Mouse (Mus musculus): ENCODE data around the gene Majin.

Gene Majin

DNA sequence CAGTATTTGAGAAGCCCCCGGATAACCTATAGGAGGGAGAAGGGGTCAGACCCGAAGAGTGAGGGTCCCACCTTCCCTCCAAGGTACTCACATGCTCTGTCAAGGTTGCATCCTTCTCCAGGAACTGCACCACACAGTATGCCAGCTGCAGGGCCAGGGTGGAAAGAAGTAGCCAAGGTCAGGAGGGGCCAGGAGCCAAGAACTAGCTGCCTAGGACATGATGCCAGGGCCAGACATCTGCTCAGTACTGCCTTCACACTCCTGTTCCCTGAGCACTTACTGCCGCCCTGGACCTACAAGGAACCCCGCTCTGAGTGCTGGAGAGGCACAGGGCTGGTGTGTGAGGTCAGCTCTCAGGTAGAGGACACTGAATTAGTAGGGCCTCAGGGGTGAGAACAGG, 46.2 kb downstream of the Majin start:
- no peak for DNase-seq

DNA sequence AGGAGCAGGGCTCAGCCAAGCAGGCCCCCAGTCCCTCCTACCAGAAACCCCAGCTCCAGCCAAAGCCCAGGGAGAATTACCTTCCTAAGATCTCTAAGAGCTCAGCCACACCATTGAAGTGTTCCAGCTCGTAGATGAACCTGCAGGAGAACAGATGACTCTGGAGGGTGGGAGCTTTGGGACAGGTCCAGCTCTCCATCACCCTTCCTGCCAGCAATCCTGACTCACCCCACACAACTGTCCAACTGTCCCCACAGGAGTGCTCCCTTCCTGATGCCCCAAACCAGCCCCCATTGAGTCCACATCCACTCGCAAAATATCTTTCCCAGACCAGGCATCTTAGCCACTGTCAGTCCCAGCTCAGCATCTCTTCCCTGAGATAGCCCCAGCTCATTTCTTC, 46.8 kb downstream of the Majin start:
- no peak for DNase-seq

DNA sequence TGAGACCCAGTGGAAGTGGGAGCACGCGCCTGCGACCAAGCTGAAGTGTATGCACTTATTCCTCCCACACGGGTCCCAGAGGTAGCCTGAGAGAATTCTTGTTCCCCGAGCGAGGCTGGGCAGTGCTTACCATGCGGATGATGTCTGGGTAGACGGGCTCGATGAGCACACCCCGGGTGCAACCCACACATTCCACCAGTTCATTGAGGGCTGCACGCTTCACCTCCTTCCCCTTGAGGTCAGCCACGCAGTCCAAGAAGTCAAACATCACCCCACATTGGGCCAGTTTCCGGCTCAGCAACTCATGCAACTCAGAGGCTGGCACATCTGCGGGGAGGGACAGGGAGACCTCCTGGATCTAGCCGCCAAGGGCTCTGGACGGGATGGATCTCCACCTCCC, 49.5 kb downstream of the Majin start:
- DNase-seq: no peak

- no peak for DNase-seq
Measured at GRCm38 (mm10) chr19:6234337-6235083, 50.3 kb downstream of the Majin start.

- DNase-seq: peak; percentile 99
Measured at GRCm38 (mm10) chr19:6235084-6236052, 51.2 kb downstream of the Majin start, which contains the start of gene Ppp2r5b. Gene Ppp2r5b (minus strand): TSS chr19:6235872.

- DNase-seq: peak; percentile 88
Measured at GRCm38 (mm10) chr19:6236053-6236441, 51.9 kb downstream of the Majin start.

GRCm38 (mm10) chr19:6236842-6237241, 52.7 kb downstream of the Majin start:
- no peak for DNase-seq

- no peak for DNase-seq
Measured at GRCm38 (mm10) chr19:6238740-6239139, 54.6 kb downstream of the Majin start.

DNA sequence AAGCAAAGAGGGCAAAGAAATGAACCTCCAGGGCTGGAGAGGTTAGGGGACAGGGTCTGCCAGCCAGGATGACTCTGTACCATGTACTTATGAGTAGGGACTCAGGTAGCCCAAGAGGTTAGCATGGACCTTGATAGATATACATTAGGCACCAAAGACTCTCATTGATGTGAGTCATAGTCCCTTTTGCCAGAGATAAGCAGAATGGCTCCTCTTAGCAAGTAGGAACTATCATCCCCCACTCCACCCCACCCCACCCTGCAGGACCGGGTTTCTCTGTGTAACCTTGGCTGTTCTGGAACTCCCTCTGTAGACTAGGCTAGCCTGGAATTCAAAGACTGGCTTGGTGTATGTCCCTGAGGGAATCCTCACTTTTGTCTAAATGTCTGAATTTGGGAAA, 55.9 kb downstream of the Majin start:
- DNase-seq: no peak

DNA sequence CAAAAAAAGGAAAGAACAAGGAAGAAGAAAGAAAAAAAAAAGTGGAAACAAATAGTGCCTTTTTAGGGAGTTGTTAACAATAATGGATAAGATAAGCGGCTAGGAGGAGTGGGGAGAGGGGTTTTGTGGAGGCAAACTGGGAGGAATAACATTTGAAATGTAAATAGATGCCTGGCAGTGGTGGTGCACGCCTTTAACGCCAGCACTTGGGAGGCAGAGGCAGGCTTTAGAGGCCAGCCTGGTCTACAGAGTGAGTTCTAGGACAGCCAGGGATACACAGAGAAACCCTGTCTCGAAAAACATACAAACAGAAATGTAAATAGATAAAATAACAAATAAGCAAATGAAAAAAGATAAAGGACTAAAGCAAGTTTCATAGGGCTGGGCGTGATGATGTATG, 56.5 kb downstream of the Majin start:
- DNase-seq: no peak

GRCm38 (mm10) chr19:6241274-6242107, 57.3 kb downstream of the Majin start, which contains the start of gene Atg2a:
Gene Atg2a (plus strand): TSS chr19:6241668.
- peak; percentile 98 for DNase-seq

GRCm38 (mm10) chr19:6242281-6242680, 58.1 kb downstream of the Majin start:
- peak; percentile 58 for DNase-seq

DNA sequence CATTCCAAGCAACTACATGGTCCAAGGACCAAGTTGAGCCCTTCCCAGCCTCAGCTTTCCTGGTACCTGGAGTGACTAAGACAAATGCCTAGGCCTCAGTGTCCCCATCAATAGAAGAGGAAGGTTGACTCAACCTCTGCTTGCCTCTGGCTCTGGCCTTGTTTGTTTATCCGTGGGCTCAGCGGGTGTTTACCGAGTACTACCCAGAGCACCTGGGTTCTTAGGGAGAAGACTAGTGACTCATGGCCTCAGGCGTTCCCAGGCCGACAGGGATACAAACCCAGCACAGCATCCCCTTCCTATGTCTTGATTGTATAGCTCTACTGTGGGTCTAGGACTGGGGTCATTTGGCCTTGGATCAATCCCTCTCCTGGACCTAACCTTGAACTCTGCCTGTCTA, 59.0 kb downstream of the Majin start:
- no peak for DNase-seq

- DNase-seq: no peak
Measured at GRCm38 (mm10) chr19:6245806-6246205, 61.6 kb downstream of the Majin start.

- no peak for DNase-seq
Measured at GRCm38 (mm10) chr19:6247526-6248300, 63.5 kb downstream of the Majin start.

DNA sequence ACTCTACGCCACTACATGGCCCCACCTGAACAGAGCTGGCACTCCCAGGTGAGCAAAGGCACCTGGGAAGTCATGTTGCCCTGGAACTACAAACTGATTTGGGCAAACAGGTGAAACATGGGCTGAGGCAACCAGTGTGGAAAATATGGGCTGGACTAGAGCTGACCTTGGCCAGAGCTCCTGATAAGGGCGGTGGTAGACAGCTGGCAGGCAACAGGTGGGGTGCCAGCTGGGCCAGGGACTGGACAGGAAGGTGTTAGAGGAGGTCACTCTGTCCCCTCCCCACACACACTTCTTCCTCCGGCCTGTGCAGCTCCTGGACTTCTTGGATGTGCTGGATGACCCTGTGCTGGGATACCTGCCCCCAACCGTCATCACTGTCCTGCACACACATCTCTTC, 68.8 kb downstream of the Majin start:
- DNase-seq: no peak

- DNase-seq: peak; percentile 44
Measured at GRCm38 (mm10) chr19:6260428-6260827, 76.2 kb downstream of the Majin start.

DNA sequence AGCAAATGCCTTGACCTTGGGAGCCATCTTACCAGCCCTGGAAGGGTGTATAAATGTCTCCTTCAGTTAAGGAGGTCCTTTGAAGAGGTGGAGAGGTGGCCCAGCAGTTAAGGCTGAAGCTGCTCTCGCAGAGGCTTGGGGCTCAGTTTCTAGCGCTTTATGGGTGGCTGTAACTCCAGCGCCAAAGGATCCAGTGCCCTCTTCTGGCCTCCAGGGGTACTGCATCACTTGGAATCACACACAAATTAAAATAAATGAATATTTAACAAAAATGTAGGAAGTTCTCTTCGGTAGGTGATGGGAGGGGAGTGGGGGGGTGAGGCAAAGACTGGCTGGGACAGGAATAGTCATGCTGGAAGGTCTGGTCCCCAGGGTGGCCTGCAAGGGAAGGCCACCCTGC, 76.8 kb downstream of the Majin start:
- DNase-seq: no peak

GRCm38 (mm10) chr19:6261379-6261778, 77.2 kb downstream of the Majin start:
- no peak for DNase-seq

- DNase-seq: peak; percentile 77
Measured at GRCm38 (mm10) chr19:6262222-6262621, 78.0 kb downstream of the Majin start.

GRCm38 (mm10) chr19:6262839-6263433, 78.7 kb downstream of the Majin start:
- DNase-seq: no peak

DNA sequence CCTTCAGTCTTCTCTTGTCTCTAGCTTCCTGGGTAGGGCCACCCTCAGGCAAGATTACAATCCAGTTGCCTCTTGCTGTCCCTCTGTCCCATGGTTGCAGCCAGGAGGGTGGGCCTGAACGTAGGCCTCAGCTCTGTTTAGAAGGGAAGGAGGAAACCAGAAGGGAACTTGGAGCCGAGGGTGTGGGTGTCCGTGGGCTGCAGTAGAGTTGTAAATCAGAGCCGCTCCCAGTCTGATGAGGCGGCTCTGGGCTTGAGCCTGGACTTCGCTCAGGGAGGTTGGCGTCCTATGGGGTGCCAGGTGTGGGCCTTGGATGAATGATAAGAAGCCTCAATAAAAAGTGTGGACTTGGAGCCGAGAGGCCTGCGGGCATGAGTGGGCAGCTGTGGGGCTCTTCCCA, 80.0 kb downstream of the Majin start:
- DNase-seq: no peak
